Mouse (Mus musculus) kidney, adult 2 months (tissue): ENCODE results near the gene Dnajb13.

ENCODE experiments used
- CTCF ChIP-seq: fragments of 200-500 bp; conservative IDR thresholded peaks from 2 replicates; pipeline ENCODE4 v1.5.1; 2011; ENCODE audit warnings: low read depth, mild to moderate bottlenecking, control low read depth, low read length, moderate library complexity, mixed read lengths; ENCODE audit not compliant: insufficient read depth, insufficient read length
- POLR2A ChIP-seq: fragments of 200-500 bp; IDR thresholded peaks from one replicate; pipeline ENCODE4 v1.6.1; 2011; ENCODE audit warnings: low read depth, low read length, control low read depth

DNA sequence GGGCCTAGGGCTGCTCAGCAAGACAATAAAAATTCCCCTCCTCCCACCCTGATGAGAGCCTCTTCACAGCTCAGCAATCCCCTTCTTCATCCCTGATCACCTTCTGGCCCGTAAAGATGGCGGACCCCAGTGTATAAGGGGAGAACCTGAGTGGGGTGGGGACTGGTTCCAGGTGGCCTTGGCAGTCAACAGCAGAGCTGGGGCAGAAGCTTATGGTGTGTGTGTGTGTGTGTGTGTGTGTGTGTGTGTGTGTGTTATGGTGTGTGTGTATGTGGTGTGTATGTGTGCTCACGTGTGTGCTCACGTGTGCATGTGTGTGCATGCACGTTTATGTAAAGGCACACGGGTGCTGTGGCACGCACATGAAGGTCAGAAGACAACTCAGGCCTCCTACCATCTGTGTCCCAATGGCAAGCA, 20.3 kb downstream of the Dnajb13 start:
- no peak for TF ChIP-seq CTCF
- no peak for TF ChIP-seq POLR2A
